Mouse (Mus musculus): Measurements from ENCODE around the gene Thap7. TPM values are rescaled to one million over a fixed set of nuclear protein-coding genes. Genes with fewer than 3 reads are reported as not detected.

The Thap7 gene
- polyA plus RNA-seq, 1 experiment from 2014 or later = 50.9 TPM

DNA sequence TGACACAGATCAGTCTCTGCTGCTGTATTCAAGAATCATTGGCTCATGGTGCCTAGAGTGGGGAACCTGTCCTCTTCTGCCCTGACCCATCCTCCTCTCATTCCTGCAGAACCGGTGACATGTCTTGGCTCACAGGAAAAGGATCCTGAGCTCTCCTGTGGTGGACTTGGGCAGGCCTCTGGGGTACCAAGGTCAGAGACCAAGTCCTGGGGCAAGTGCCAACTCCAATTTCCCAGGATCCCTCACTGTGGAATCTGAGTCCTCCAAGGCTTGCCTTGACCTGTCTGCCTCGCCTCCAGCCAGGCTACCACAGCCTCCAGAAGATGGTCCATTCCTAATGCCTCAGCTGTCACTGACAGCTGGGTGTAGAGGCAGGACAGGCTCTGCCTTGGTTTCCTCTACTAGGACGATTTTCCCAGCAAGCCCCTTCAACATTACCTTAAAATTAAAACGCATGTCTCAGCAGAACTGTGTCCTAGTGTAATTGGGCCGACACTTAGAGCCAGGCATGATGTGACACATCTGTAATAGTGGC lies 23.9 kb downstream of the Thap7 start:
- peaks cover 9% of the 10 kb centered on the region for H3K36me3 ChIP-seq (ENCODE audit: control insufficient read depth, insufficient read depth, low read length)
- no peak overlapping the region for H3K27ac ChIP-seq (replicated peaks; ENCODE audit: low read depth, low read length)
- peaks cover 10% of the 10 kb centered on the region for H3K4me1 ChIP-seq (ENCODE audit: control insufficient read depth, insufficient read depth, low read length)
- WGBS = 81% methylated on average over 5 of the region's 5 CpGs
- no peaks in the 10 kb centered on the region for H3K9me3 ChIP-seq (ENCODE audit: control insufficient read depth, low read length)
- no peak overlapping the region for H3K4me3 ChIP-seq (ENCODE audit: low read depth, low read length)
- no peaks in the 10 kb centered on the region for H3K27me3 ChIP-seq (replicated peaks; ENCODE audit: control insufficient read depth, insufficient read depth, low read length)
- no peak overlapping the region for H3K9ac ChIP-seq (ENCODE audit: low read depth, low read length)
- ATAC-seq (ENCODE audit: low read depth) = no peak
- no peak overlapping the region for H3K4me2 ChIP-seq (ENCODE audit: low read depth, low read length)
- no peak for DNase-seq (ENCODE audit: low spot score)

DNA sequence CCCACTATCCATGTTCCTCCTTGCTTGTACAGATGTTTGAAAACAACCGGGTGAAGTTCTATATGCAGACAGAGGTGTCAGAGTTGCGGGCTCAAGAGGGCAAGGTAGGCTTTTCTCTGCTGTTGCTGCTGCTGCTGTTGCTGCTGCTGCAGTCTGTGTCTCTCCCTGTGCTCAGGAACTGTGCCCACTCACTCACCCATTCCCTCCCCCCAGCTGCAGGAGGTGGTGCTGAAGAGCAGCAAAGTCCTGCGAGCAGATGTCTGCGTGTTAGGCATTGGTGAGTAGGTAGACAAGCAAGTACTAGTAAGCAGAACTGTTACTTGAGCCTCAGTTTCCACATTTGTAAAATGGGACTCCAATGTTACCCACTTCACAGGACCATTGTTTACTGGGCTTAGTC lies 28.3 kb downstream of the Thap7 start:
- H3K4me1 ChIP-seq (ENCODE audit: control insufficient read depth, insufficient read depth, low read length) = no peaks in the 10 kb centered on the region
- H3K27me3 ChIP-seq (replicated peaks; ENCODE audit: control insufficient read depth, insufficient read depth, low read length) = no peaks in the 10 kb centered on the region
- H3K36me3 ChIP-seq (ENCODE audit: control insufficient read depth, insufficient read depth, low read length) = no peaks in the 10 kb centered on the region
- no peaks in the 10 kb centered on the region for H3K9me3 ChIP-seq (ENCODE audit: control insufficient read depth, low read length)
- no peak for DNase-seq (ENCODE audit: low spot score)
- H3K9ac ChIP-seq (ENCODE audit: low read depth, low read length) = no peak overlapping the region
- no peak overlapping the region for H3K4me3 ChIP-seq (ENCODE audit: low read depth, low read length)
- no peak for ATAC-seq (ENCODE audit: low read depth)
- H3K4me2 ChIP-seq (ENCODE audit: low read depth, low read length) = no peak overlapping the region
- 74% methylated on average over 4 of the region's 4 CpGs for WGBS
- H3K27ac ChIP-seq (replicated peaks; ENCODE audit: low read depth, low read length) = no peak overlapping the region

DNA sequence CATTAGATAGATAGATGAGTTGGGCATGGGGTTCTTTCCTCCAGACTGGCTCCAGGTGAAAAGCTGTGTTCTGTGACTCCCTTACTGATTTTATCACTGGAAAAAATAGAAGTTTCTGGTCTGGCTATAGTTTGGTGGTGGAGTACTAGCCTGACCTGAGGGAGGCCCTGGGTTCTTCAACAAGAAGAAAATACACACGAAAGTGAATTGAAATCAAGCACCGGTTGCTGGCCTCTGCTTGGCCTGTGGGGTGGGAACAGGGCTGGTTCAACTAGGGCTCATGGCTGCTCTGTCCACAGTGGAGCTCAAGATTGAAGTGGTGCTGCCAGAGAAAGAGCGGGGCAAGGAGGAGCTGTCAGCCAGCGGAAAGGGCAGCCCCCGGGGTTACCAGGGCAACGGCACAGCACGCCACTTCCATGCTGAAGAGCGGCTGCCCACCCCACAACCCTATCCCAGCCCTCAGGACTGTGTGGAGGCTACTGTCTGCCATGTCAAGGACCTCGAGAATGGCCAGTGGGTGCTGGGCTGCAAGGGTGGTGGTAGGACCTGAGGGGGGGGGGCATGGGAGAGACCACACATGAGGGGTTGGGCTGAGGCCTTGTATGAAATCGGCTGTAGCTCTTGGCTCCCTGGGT lies 31.6 kb downstream of the Thap7 start:
- Histone ChIP-seq H3K4me3 (ENCODE audit: low read depth, low read length) (no peak overlapping the region), H3K9ac (ENCODE audit: low read depth, low read length) (no peak overlapping the region), H3K4me2 (ENCODE audit: low read depth, low read length) (no peak overlapping the region), H3K36me3 (ENCODE audit: control insufficient read depth, insufficient read depth, low read length) (no peaks in the 10 kb centered on the region), H3K9me3 (ENCODE audit: control insufficient read depth, low read length) (no peaks in the 10 kb centered on the region), H3K4me1 (ENCODE audit: control insufficient read depth, insufficient read depth, low read length) (0 out of 2 replicates have a peak, but pooled peaks cover 9% of the 10 kb centered on the region), H3K27me3 (replicated peaks; ENCODE audit: control insufficient read depth, insufficient read depth, low read length) (no peaks in the 10 kb centered on the region), H3K27ac (replicated peaks; ENCODE audit: low read depth, low read length) (no peak overlapping the region)
- DNase-seq (ENCODE audit: low spot score) (no peak), ATAC-seq (ENCODE audit: low read depth) (peak; percentile 44; the same call in 1 of the 2 replicates)
- 36% methylated on average over 10 of the region's 10 CpGs for WGBS

DNA sequence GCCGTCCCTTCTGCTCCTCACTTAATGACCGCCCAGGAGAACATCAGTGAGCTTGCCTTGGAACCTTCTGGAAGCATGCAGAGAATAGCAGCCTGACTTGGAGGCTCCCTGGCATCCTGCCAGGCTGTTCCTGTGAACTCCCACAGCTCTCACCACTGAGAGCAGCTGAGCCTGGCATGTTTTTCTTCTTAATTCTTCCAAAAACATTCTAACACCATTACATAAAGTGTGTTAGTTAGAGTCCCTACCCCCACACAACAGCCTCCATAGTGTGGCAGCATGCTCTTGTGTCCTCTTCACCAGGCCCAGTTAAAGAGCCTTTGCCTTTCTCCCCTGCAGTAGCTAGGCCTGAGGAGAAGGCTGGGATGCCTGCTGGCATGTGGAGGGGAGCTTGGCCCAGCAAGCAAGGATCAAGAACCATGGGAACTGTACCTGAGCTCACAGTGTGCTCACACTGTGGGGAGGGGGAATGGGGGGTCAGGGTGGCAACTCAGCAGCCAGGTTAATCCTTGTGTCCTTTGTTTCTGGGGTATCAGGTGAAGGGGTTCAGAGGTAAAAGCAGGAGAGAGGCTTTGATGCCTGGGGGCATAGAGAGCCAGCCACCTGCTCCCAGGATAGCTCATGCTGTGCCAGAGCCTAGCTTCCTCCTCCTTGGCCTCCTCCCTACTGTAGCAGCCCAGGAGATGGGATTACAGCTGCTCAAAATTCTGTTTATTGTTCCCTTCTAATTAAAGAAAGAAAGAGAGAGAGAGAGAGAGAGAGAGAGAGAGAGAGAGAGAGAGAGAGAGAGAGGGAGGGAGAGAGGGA lies 34.2 kb downstream of the Thap7 start:
- H3K4me2 ChIP-seq (ENCODE audit: low read depth, low read length) = no peak overlapping the region
- peak; percentile 88 for DNase-seq (ENCODE audit: low spot score)
- H3K9me3 ChIP-seq (ENCODE audit: control insufficient read depth, low read length) = no peaks in the 10 kb centered on the region
- H3K36me3 ChIP-seq (ENCODE audit: control insufficient read depth, insufficient read depth, low read length) = no peaks in the 10 kb centered on the region
- WGBS = 74% methylated on average over 2 of the region's 2 CpGs
- peak; percentile 80 for ATAC-seq (ENCODE audit: low read depth)
- 0 out of 2 replicates have a peak, but pooled peaks cover 9% of the 10 kb centered on the region for H3K4me1 ChIP-seq (ENCODE audit: control insufficient read depth, insufficient read depth, low read length)
- H3K9ac ChIP-seq (ENCODE audit: low read depth, low read length) = no peak overlapping the region
- no peak overlapping the region for H3K27ac ChIP-seq (replicated peaks; ENCODE audit: low read depth, low read length)
- H3K4me3 ChIP-seq (ENCODE audit: low read depth, low read length) = no peak overlapping the region
- no peaks in the 10 kb centered on the region for H3K27me3 ChIP-seq (replicated peaks; ENCODE audit: control insufficient read depth, insufficient read depth, low read length)

DNA sequence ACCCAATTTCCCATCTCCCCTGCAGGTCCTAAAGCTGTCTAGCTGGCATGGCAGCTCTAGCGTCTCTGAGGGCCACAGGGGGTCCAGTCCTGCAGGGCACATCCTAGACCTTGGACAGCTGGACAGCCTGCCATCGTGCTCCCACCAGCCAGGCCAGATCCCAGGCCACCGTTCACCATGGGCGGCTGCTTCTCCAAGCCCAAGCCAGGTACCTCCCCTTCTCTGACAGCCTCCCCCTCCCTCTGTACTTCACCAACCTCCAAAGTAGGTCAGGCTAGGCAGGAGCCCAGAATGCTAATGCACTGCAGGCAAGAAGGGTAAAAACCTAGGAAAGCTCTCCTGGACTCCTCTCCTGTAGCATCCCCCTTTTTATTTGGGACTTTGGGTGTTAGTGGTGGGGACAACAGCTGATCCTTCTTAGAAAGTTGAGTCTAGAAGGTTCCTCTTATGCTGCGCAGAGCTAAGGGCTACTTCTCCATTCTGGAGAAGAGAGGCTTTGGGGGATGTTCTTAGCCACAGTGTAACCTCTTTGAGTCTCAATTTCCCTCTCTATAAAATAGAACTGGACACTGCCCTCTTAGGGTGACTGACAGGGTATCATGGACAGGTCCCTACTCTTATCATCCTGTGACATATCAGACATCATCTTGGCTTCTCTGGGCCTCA lies 38.9 kb downstream of the Thap7 start:
- ATAC-seq (ENCODE audit: low read depth) = no peak

DNA sequence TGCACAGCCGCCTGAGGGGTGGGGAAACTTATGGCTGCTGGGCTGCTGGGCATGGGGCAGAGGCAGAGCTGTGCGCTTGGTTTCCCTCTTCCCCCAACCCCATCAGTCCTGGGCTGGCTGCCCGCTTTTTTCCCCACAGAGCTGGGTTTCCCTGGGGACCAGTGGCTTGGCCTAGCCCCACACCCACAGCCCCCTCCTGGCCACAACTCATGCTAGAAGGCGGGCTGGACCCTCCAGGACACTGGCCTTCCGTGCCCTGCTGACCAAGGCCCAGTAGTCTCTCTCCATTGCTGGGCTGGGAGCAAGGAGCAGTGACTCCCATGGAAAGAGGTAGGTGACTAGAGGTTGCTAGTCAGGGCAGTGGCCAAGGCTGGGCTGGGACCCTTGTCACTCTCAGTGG lies 39.8 kb downstream of the Thap7 start:
- no peak for DNase-seq (ENCODE audit: low spot score)

More for the DNA sequence above, 38.9 kb downstream of the Thap7 start:
- H3K4me2 ChIP-seq (ENCODE audit: low read depth, low read length) = no peak overlapping the region
- H3K36me3 ChIP-seq (ENCODE audit: control insufficient read depth, insufficient read depth, low read length) = peaks cover 12% of the 10 kb centered on the region; the same call in 1 of the 2 replicates
- H3K9ac ChIP-seq (ENCODE audit: low read depth, low read length) = no peak overlapping the region
- 71% methylated on average over 5 of the region's 5 CpGs for WGBS
- no peak for DNase-seq (ENCODE audit: low spot score)
- H3K4me1 ChIP-seq (ENCODE audit: control insufficient read depth, insufficient read depth, low read length) = 0 out of 2 replicates have a peak, but pooled peaks cover 9% of the 10 kb centered on the region
- H3K27me3 ChIP-seq (replicated peaks; ENCODE audit: control insufficient read depth, insufficient read depth, low read length) = peaks cover 12% of the 10 kb centered on the region; the same call in 1 of the 2 replicates
- H3K27ac ChIP-seq (replicated peaks; ENCODE audit: low read depth, low read length) = no peak overlapping the region
- no peaks in the 10 kb centered on the region for H3K9me3 ChIP-seq (ENCODE audit: control insufficient read depth, low read length)
- no peak overlapping the region for H3K4me3 ChIP-seq (ENCODE audit: low read depth, low read length)

DNA sequence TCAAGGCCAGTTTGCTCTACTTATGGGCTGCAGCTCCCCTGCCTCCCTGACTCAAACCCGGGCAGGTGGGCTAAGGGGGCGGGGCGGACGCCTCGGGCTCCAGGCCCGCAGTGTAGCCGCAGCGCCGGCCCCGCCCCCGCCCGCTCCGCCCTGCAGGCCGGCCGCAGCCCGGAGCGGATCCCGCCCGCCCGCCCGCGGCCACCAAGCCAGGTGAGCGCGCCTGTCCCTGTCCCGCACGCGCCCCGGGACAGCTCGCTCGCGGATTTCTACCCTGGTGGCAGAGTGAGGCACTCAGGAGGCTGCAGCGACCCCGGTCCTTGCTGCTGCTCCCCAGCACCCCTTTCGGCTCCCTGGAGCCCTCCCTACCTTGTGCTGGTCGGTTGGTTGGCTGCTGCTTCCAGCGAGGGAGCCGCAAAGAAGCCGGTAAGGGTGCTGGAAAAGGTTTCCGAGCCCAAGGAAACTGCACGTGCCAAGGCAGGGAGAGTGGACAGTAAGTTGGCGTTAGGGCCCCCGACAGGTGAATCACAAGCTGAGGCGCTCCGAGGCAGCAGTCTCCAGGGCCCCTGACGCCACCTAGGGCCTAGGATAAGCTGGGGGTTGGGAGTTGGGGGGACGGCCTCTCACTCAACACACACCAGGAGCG lies 41.3 kb downstream of the Thap7 start, which contains the start of gene Aifm3:
Gene Aifm3 (plus strand): TSS at position 143 of the 643 bp plus-strand sequence.
- H3K4me3 ChIP-seq (ENCODE audit: low read depth, low read length) = peak within 1 kb of the TSS; percentile 46
- peak within 1 kb of the TSS; percentile 61 for H3K9ac ChIP-seq (ENCODE audit: low read depth, low read length)
- peaks cover 36% of the 10 kb centered on the region for H3K36me3 ChIP-seq (ENCODE audit: control insufficient read depth, insufficient read depth, low read length)
- H3K27ac ChIP-seq (replicated peaks; ENCODE audit: low read depth, low read length) = no peak within 1 kb of the TSS
- no peaks in the 10 kb centered on the region for H3K9me3 ChIP-seq (ENCODE audit: control insufficient read depth, low read length)
- WGBS = 2% methylated on average over 28 of the region's 47 CpGs
- no peak for DNase-seq (ENCODE audit: low spot score)
- ATAC-seq (ENCODE audit: low read depth) = peak; percentile 85
- peaks cover 12% of the 10 kb centered on the region; the same call in 1 of the 2 replicates for H3K27me3 ChIP-seq (replicated peaks; ENCODE audit: control insufficient read depth, insufficient read depth, low read length)
- H3K4me2 ChIP-seq (ENCODE audit: low read depth, low read length) = peak within 1 kb of the TSS; percentile 90
- no peaks in the 10 kb centered on the region for H3K4me1 ChIP-seq (ENCODE audit: control insufficient read depth, insufficient read depth, low read length)

More for the DNA sequence above, 39.8 kb downstream of the Thap7 start:
- H3K4me3 ChIP-seq (ENCODE audit: low read depth, low read length) = no peak overlapping the region
- 0 out of 2 replicates have a peak, but pooled peaks cover under 1% of the 10 kb centered on the region for H3K4me1 ChIP-seq (ENCODE audit: control insufficient read depth, insufficient read depth, low read length)
- H3K27ac ChIP-seq (replicated peaks; ENCODE audit: low read depth, low read length) = no peak overlapping the region
- no peaks in the 10 kb centered on the region for H3K9me3 ChIP-seq (ENCODE audit: control insufficient read depth, low read length)
- H3K27me3 ChIP-seq (replicated peaks; ENCODE audit: control insufficient read depth, insufficient read depth, low read length) = peaks cover 12% of the 10 kb centered on the region; the same call in 1 of the 2 replicates
- no peak for ATAC-seq (ENCODE audit: low read depth)
- H3K36me3 ChIP-seq (ENCODE audit: control insufficient read depth, insufficient read depth, low read length) = peaks cover 20% of the 10 kb centered on the region; the same call in 1 of the 2 replicates
- no peak overlapping the region for H3K4me2 ChIP-seq (ENCODE audit: low read depth, low read length)
- H3K9ac ChIP-seq (ENCODE audit: low read depth, low read length) = no peak overlapping the region
- WGBS = 83% methylated on average over 5 of the region's 5 CpGs
